Mouse (Mus musculus) left cerebral cortex, postnatal 14 days (tissue): ENCODE measurements around the gene Gm45015. TPM values are rescaled to one million over a fixed set of nuclear protein-coding genes. Genes with fewer than 3 reads are reported as not detected.

ENCODE experiments used
- total RNA-seq, 2 experiments: library from RNA; stranded (reverse); gene quantifications; 2 replicates each; pipeline ENCODE4 v1.2.3; 2021

Gm45015 gene
- total RNA-seq, 2 experiments from 2014 or later = not detected

Other genes with a start within 250 kb of the Gm45015 start
- 1 to 10 TPM in 1 of 2 experiments, not detected in 1; 1.1 TPM for gene Xlr3a, start 239.7 kb downstream of the Gm45015 start, total RNA-seq
- 1 to 10 TPM; 1.8 to 1.9 TPM for gene Gm14685, start 219.8 kb downstream of the Gm45015 start, total RNA-seq
- gene Xlr5b, start 188.0 kb downstream of the Gm45015 start, total RNA-seq = not detected
- gene DXBay18, start 187.4 kb downstream of the Gm45015 start, total RNA-seq = 1 to 10 TPM in 1 of 2 experiments, under 1 TPM in 1; 0.93 to 1.1 TPM
- not detected for gene Spin2d, start 159.9 kb downstream of the Gm45015 start, total RNA-seq
- gene Xlr3b, start 144.6 kb downstream of the Gm45015 start, total RNA-seq = 10 to 100 TPM in 1 of 2 experiments, 1 to 10 TPM in 1; 4.3 to 11.2 TPM
- 1 to 10 TPM in 1 of 2 experiments, not detected in 1; 1.5 TPM for gene Xlr4b, start 122.5 kb downstream of the Gm45015 start, total RNA-seq
- gene F8a, start 108.5 kb downstream of the Gm45015 start, total RNA-seq = 10 to 100 TPM; 14.6 to 14.7 TPM
- not detected for gene Xlr4c, start 93.7 kb downstream of the Gm45015 start, total RNA-seq
- not detected for gene Xlr3c, start 71.5 kb downstream of the Gm45015 start, total RNA-seq
- gene Xlr5a, start 43.9 kb downstream of the Gm45015 start, total RNA-seq = not detected
- not detected for gene Xlr5c, start 43.9 kb downstream of the Gm45015 start, total RNA-seq
- 10 to 100 TPM; 16.2 to 17.9 TPM for gene Zfp275, start 5.8 kb upstream of the Gm45015 start, total RNA-seq
- under 1 TPM; 0.15 TPM for gene Gm18336, start 61.9 kb upstream of the Gm45015 start, total RNA-seq
- 1 to 10 TPM; 1.5 to 2.1 TPM for gene Zfp92, start 74.3 kb upstream of the Gm45015 start, total RNA-seq
- not detected for gene Trex2, start 98.5 kb upstream of the Gm45015 start, total RNA-seq
- 1 to 10 TPM; 8.6 TPM for gene Haus7, start 122.2 kb upstream of the Gm45015 start, total RNA-seq
- gene Bgn, start 146.8 kb upstream of the Gm45015 start, total RNA-seq = 10 to 100 TPM; 27.0 to 29.0 TPM
- gene Atp2b3, start 166.2 kb upstream of the Gm45015 start, total RNA-seq = 10 to 100 TPM; 77.4 to 83.1 TPM